Mouse (Mus musculus) hindbrain, embryonic 15.5 days (tissue): ENCODE measurements around the gene Stx4a. TPM values are rescaled to one million over a fixed set of nuclear protein-coding genes. Genes with fewer than 3 reads are reported as not detected.
"Not testable (repeated sequence)": the region's sequence is repeated elsewhere in the genome, so short reads cannot be mapped to it uniquely, and the experiment has no call there.

Experiments
- ATAC-seq: fragments of 200-750 bp; cut with Nextera tagmentation; 2 replicates; pipeline ENCODE4 v1.8.0; 2017; ENCODE audit warnings: low read depth, moderate number of reproducible peaks, moderate TSS enrichment; ENCODE audit not compliant: low FRiP score
- H3K27ac ChIP-seq: fragments of 300-500 bp; sonication (generic); replicated peaks from 2 replicates; pipeline ENCODE4 v1.5.1; 2015; ENCODE audit warnings: mild to moderate bottlenecking, inconsistent platforms
- H3K27me3 ChIP-seq: fragments of 300-500 bp; sonication (generic); 2 replicates; pipeline ENCODE4 v1.6.1; 2015; ENCODE audit warnings: control low read depth, inconsistent platforms
- H3K36me3 ChIP-seq: fragments of 300-500 bp; sonication (generic); 2 replicates; pipeline ENCODE4 v1.6.1; 2015; ENCODE audit warnings: control low read depth, inconsistent platforms
- H3K4me1 ChIP-seq: fragments of 300-500 bp; sonication (generic); replicated peaks from 2 replicates; pipeline ENCODE4 v1.6.1; 2015; ENCODE audit warnings: control low read depth, inconsistent platforms
- H3K4me2 ChIP-seq: fragments of 300-500 bp; sonication (generic); 2 replicates; pipeline ENCODE4 v1.6.1; 2015; ENCODE audit warnings: moderate library complexity, mild to moderate bottlenecking, inconsistent platforms
- H3K4me3 ChIP-seq: fragments of 300-500 bp; sonication (generic); 2 replicates; pipeline ENCODE4 v1.5.1; 2015; ENCODE audit warnings: mild to moderate bottlenecking, inconsistent platforms
- H3K9ac ChIP-seq: fragments of 300-500 bp; sonication (generic); 2 replicates; pipeline ENCODE4 v1.6.1; 2015; ENCODE audit warnings: inconsistent platforms
- H3K9me3 ChIP-seq: fragments of 300-500 bp; sonication (generic); 2 replicates; pipeline ENCODE4 v1.6.1; 2016; ENCODE audit warnings: control low read depth, inconsistent platforms
- WGBS: fragments of 180-500 bp; shearing (Covaris S2); methylation state at CpG from one replicate; pipeline ENCODE4 v1.1.7; 2015; 5-methylcytosine and 5-hydroxymethylcytosine counted together
- polyA plus RNA-seq: library from polyadenylated mRNA; unstranded; fragments of >200 nt; fragmentation: Nextera tagmentation; extraction: Ambion mirVana; gene quantifications from 2 replicates; pipeline ENCODE4 v1.2.1, GENCODE M21; 2015

Stx4a gene
- polyA plus RNA-seq: 21.5 and 22.4 TPM in 2 replicates

- Histone ChIP-seq H3K4me2 (peak within 1 kb of the TSS; percentile 83), H3K36me3 (no peaks in the 10 kb centered on the region), H3K9ac (peak within 1 kb of the TSS; percentile 93), H3K4me1 (peaks cover 42% of the 10 kb centered on the region), H3K9me3 (no peaks in the 10 kb centered on the region), H3K27me3 (no peaks in the 10 kb centered on the region), H3K27ac (peak within 1 kb of the TSS; percentile 94), H3K4me3 (peak within 1 kb of the TSS; percentile 83)
- 3% methylated on average over 33 of the region's 38 CpGs for WGBS
- peak; percentile 89 for ATAC-seq
Measured at GRCm38 (mm10) chr7:127824176-127824871, at the start of gene Stx4a, which contains the start of gene Stx1b. TSS of gene Stx4a (plus strand) at chr7:127824294. TSS of gene Stx1b (minus strand) at chr7:127824549.

- H3K36me3 ChIP-seq: peaks cover 23% of the 10 kb centered on the region
- peak overlapping the region; percentile 92 for H3K4me3 ChIP-seq
- peaks cover 24% of the 10 kb centered on the region for H3K4me1 ChIP-seq
- H3K9ac ChIP-seq: peak overlapping the region; percentile 91
- peak overlapping the region; percentile 96 for H3K27ac ChIP-seq
- 78% methylated on average over 7 of the region's 7 CpGs for WGBS
- H3K27me3 ChIP-seq, ATAC-seq, H3K9me3 ChIP-seq: not testable (repeated sequence)
- H3K4me2 ChIP-seq: peak overlapping the region; percentile 69
Measured at GRCm38 (mm10) chr7:127775837-127776236, 48.3 kb upstream of the Stx4a start.

GRCm38 (mm10) chr7:127776426-127776825 is 47.7 kb upstream of the Stx4a start, which contains the start of gene Setd1a:
TSS of gene Setd1a (plus strand) at chr7:127776670.
- H3K4me2 ChIP-seq: peak within 1 kb of the TSS; percentile 69
- H3K4me3 ChIP-seq: peak within 1 kb of the TSS; percentile 92
- H3K9me3 ChIP-seq: no peaks in the 10 kb centered on the region
- ATAC-seq: peak; percentile 74
- WGBS: under 1% methylated on average over 23 of the region's 23 CpGs
- peak within 1 kb of the TSS; percentile 96 for H3K27ac ChIP-seq
- H3K9ac ChIP-seq: peak within 1 kb of the TSS; percentile 91
- no peaks in the 10 kb centered on the region for H3K27me3 ChIP-seq
- peaks cover 29% of the 10 kb centered on the region for H3K36me3 ChIP-seq
- H3K4me1 ChIP-seq: peaks cover 22% of the 10 kb centered on the region

GRCm38 (mm10) chr7:127776878-127777473 is 47.1 kb upstream of the Stx4a start:
- no peaks in the 10 kb centered on the region for H3K27me3 ChIP-seq
- peak; percentile 92 for ATAC-seq
- H3K4me1 ChIP-seq: peaks cover 22% of the 10 kb centered on the region
- H3K9ac ChIP-seq: peak overlapping the region; percentile 91
- peaks cover 33% of the 10 kb centered on the region for H3K36me3 ChIP-seq
- peak overlapping the region; percentile 96 for H3K27ac ChIP-seq
- WGBS: under 1% methylated on average over 62 of the region's 70 CpGs
- H3K9me3 ChIP-seq: no peaks in the 10 kb centered on the region
- H3K4me2 ChIP-seq: peak overlapping the region; percentile 69
- peak overlapping the region; percentile 92 for H3K4me3 ChIP-seq

- peak; percentile 29 for ATAC-seq
- Histone ChIP-seq H3K9me3 (no peaks in the 10 kb centered on the region), H3K9ac (peak overlapping the region; percentile 91), H3K27ac (peak overlapping the region; percentile 96), H3K4me3 (peak overlapping the region; percentile 92), H3K4me2 (peak overlapping the region; percentile 69), H3K36me3 (peaks cover 40% of the 10 kb centered on the region), H3K27me3 (no peaks in the 10 kb centered on the region), H3K4me1 (peaks cover 22% of the 10 kb centered on the region)
- 3% methylated on average over 41 of the region's 66 CpGs for WGBS
Measured at GRCm38 (mm10) chr7:127777474-127778266, 46.4 kb upstream of the Stx4a start.

GRCm38 (mm10) chr7:127778350-127778749 is 45.7 kb upstream of the Stx4a start:
- ATAC-seq: no peak
- 79% methylated on average over 4 of the region's 4 CpGs for WGBS
- Histone ChIP-seq H3K4me1 (peaks cover 22% of the 10 kb centered on the region), H3K4me3 (peak overlapping the region; percentile 92), H3K9me3 (no peaks in the 10 kb centered on the region), H3K4me2 (peak overlapping the region; percentile 69), H3K9ac (peak overlapping the region; percentile 91), H3K36me3 (peaks cover 43% of the 10 kb centered on the region), H3K27ac (peak overlapping the region; percentile 96; the same call in 1 of the 2 replicates), H3K27me3 (no peaks in the 10 kb centered on the region)

GRCm38 (mm10) chr7:127785308-127785707 is 38.8 kb upstream of the Stx4a start, which contains the start of gene Gm49388:
TSS of gene Gm49388 (plus strand) at chr7:127785608.
- no peak within 1 kb of the TSS for H3K27ac ChIP-seq
- 93% methylated on average over 7 of the region's 7 CpGs for WGBS
- no peaks in the 10 kb centered on the region for H3K27me3 ChIP-seq
- H3K4me2 ChIP-seq: no peak within 1 kb of the TSS
- no peak within 1 kb of the TSS for H3K4me3 ChIP-seq
- H3K9ac ChIP-seq: no peak within 1 kb of the TSS
- no peaks in the 10 kb centered on the region for H3K4me1 ChIP-seq
- no peaks in the 10 kb centered on the region for H3K9me3 ChIP-seq
- ATAC-seq: no peak
- peaks cover 93% of the 10 kb centered on the region for H3K36me3 ChIP-seq

GRCm38 (mm10) chr7:127797076-127797845 is 26.8 kb upstream of the Stx4a start:
- Histone ChIP-seq H3K9me3 (no peaks in the 10 kb centered on the region), H3K4me1 (no peaks in the 10 kb centered on the region), H3K9ac (no peak overlapping the region), H3K4me3 (no peak overlapping the region), H3K36me3 (peaks cover 78% of the 10 kb centered on the region), H3K27ac (no peak overlapping the region), H3K4me2 (no peak overlapping the region), H3K27me3 (no peaks in the 10 kb centered on the region)
- ATAC-seq: no peak
- 92% methylated on average over 23 of the region's 23 CpGs for WGBS

- Histone ChIP-seq H3K9me3 (no peaks in the 10 kb centered on the region), H3K4me1 (no peaks in the 10 kb centered on the region), H3K9ac (no peak overlapping the region), H3K4me3 (no peak overlapping the region), H3K27me3 (no peaks in the 10 kb centered on the region), H3K4me2 (no peak overlapping the region), H3K27ac (no peak overlapping the region), H3K36me3 (peaks cover 64% of the 10 kb centered on the region)
- no peak for ATAC-seq
- 86% methylated on average over 4 of the region's 4 CpGs for WGBS
Measured at GRCm38 (mm10) chr7:127798591-127798990, 25.5 kb upstream of the Stx4a start.

GRCm38 (mm10) chr7:127799211-127799610 is 24.9 kb upstream of the Stx4a start:
- no peaks in the 10 kb centered on the region for H3K27me3 ChIP-seq

GRCm38 (mm10) chr7:127799738-127800137 is 24.4 kb upstream of the Stx4a start:
- no peaks in the 10 kb centered on the region for H3K4me1 ChIP-seq
- no peak overlapping the region for H3K4me3 ChIP-seq
- no peak for ATAC-seq
- H3K36me3 ChIP-seq: peaks cover 58% of the 10 kb centered on the region
- H3K27ac ChIP-seq: no peak overlapping the region
- H3K9me3 ChIP-seq: no peaks in the 10 kb centered on the region
- H3K9ac ChIP-seq: no peak overlapping the region
- H3K4me2 ChIP-seq: no peak overlapping the region
- WGBS: 91% methylated on average over 1 of the region's 1 CpGs
- no peaks in the 10 kb centered on the region for H3K27me3 ChIP-seq

More at GRCm38 (mm10) chr7:127799211-127799610, 24.9 kb upstream of the Stx4a start:
- Histone ChIP-seq H3K36me3 (peaks cover 58% of the 10 kb centered on the region), H3K27ac (no peak overlapping the region), H3K9ac (no peak overlapping the region), H3K9me3 (no peaks in the 10 kb centered on the region), H3K4me1 (no peaks in the 10 kb centered on the region), H3K4me3 (no peak overlapping the region), H3K4me2 (no peak overlapping the region)
- ATAC-seq: no peak
- WGBS: 91% methylated on average over 13 of the region's 13 CpGs
